Mouse (Mus musculus): Measurements from ENCODE around the gene Asb4.

DNA sequence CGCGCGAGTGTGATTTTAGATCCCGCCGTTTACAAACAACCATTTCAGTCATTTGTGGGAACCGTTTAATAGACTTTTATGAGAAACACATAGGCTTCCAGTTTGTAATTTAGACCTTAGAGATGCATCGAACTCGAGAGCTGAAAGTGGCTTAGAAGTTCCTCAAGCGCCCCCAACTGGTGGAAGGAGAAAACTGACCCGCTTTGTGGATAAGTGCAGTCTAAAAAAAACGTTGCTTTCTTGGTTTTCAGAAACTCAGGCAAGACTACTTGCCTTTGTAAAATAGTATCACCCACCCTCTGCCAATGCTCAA is 948 bp downstream of the Asb4 start:
- TF ChIP-seq CTCF (conservative IDR thresholded peaks at IDR 0.05 in 1 of 2, IDR thresholded peaks at IDR 0.05 in 1 of 2; ENCODE audit: low read depth in 2 of 2, low read length in 2 of 2) (peak; percentile 82 to 89), E2F4 (IDR thresholded peaks at IDR 0.05; ENCODE audit: insufficient replicate concordance, low read depth, low read length) (no peak), USF1 (IDR thresholded peaks at IDR 0.05; ENCODE audit: low read depth, low read length) (no peak)

All from CH12.LX (cell line).